Mouse (Mus musculus) cerebellum, adult 2 months (tissue): ENCODE data around the gene Ebf1.

Experiments
- CTCF ChIP-seq: fragments of 200-500 bp; IDR thresholded peaks from 2 replicates; pipeline ENCODE4 v1.5.1; 2011; ENCODE audit warnings: low read depth, mild to moderate bottlenecking, control low read depth, low read length, moderate library complexity, borderline replicate concordance; ENCODE audit not compliant: insufficient read depth
- POLR2A ChIP-seq: fragments of 200-500 bp; IDR thresholded peaks from 2 replicates; pipeline ENCODE4 v1.6.1; 2011; ENCODE audit warnings: low read length, control low read depth, borderline replicate concordance; ENCODE audit not compliant: insufficient read depth

DNA sequence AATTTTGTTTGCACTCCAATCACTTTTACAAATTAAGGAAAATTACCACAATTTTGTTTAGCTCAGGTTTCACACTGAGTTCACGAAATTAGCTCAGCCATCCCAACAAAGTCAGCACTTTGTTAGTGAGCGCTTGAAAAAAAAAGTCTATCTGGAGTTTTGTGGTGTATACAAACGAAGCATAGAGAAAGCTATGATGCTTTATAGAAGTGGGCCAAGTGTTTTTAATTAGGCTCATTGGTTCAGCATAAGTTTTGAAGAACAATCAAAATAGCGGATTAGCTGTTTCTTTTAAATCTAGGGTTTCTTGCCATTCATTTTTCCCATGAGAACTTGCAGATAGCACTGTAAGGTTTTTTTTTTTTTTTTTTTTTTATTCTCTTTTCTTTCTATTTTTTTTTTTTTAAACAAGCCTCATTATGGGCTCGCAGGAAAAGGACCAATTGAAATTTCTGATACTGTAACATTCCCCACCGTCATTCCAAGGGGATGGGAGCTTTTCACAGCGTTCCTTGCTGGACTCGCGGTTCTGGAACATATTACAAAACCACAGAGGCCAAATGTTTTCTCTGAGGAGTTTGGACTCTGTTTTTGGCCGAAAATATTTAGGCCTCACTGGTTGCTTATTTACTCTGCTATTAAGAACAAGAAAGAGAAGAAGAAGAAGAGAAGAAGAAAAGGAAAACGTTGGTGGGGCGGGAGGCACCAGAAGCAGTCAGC lies 308.8 kb downstream of the Ebf1 start:
- TF ChIP-seq CTCF: no peak
- TF ChIP-seq POLR2A: no peak
